Comparison of ENCODE assay signal across 8 mouse cellular contexts in the genomic region with DNA sequence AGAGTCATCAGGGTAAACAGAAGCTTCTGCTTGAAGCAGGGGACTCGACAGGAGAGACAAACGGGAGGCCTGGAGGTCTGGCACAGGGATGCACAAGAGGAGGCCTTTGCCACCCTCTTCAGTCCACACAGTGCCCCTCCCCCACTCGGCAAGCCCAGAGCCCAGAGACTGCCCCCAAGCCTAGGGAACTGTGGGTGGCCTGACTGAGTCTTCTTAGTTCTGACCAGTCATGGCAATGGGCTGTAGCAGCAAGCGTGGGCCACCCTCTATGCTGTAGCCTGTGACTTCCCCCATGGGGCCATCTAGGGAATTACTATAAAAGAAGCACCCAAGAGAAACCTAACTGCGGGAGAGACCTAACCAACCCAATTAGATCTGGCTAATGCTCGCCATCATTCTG. TPM values are rescaled to one million over a fixed set of nuclear protein-coding genes. Genes with fewer than 3 reads are reported as not detected.
A peak's percentile ranks its signal among the peaks of the same experiment; 100 is the strongest.
DNase-seq lines count a peak whose midpoint lies in the region; ATAC-seq and TF ChIP-seq lines count a peak whose summit lies in the region.

No protein-coding gene starts in this region.

- H3K27ac ChIP-seq in heart, embryonic 12.5 days (ENCODE audit: poor library complexity, severe bottlenecking) = no peak overlapping the region
- no peak overlapping the region for H3K27ac ChIP-seq in liver, embryonic 14.5 days
- no peak overlapping the region for H3K27ac ChIP-seq in stomach, postnatal 0 days (replicated peaks)

- TF ChIP-seq CTCF in liver, embryonic 14.5 days (IDR thresholded peaks at IDR 0.05; ENCODE audit: low read depth) = peak; percentile 29; the same call in 1 of the 2 replicates
- peak; percentile 66 for TF ChIP-seq CTCF in stomach, postnatal 0 days (IDR thresholded peaks at IDR 0.05; ENCODE audit: low read depth)

- H3K27me3 ChIP-seq in heart, embryonic 12.5 days (replicated peaks) = peaks cover 14% of the 10 kb centered on the region; the same call in 1 of the 2 replicates
- peaks cover 40% of the 10 kb centered on the region for H3K27me3 ChIP-seq in liver, embryonic 14.5 days (ENCODE audit: control insufficient read depth, insufficient read depth, low read length)
- H3K27me3 ChIP-seq in stomach, postnatal 0 days (ENCODE audit: control insufficient read depth, insufficient read depth, low read length) = peaks cover 12% of the 10 kb centered on the region; the same call in 1 of the 2 replicates

- H3K9ac ChIP-seq in heart, embryonic 12.5 days = peak overlapping the region; percentile 52; the same call in 1 of the 2 replicates
- no peak overlapping the region for H3K9ac ChIP-seq in liver, embryonic 14.5 days (replicated peaks)
- no peak overlapping the region for H3K9ac ChIP-seq in stomach, postnatal 0 days (ENCODE audit: low read length)

- peak overlapping the region; percentile 58 for H3K4me3 ChIP-seq in heart, embryonic 12.5 days
- no peak overlapping the region for H3K4me3 ChIP-seq in liver, embryonic 14.5 days (ENCODE audit: insufficient read depth in 1 of 2, low read depth in 2 of 2, low read length in 2 of 2)
- no peak overlapping the region for H3K4me3 ChIP-seq in stomach, postnatal 0 days (ENCODE audit: low read depth, low read length)

- H3K4me2 ChIP-seq in heart, embryonic 12.5 days = peak overlapping the region; percentile 93
- no peak overlapping the region for H3K4me2 ChIP-seq in liver, embryonic 14.5 days (ENCODE audit: low read depth)
- no peak overlapping the region for H3K4me2 ChIP-seq in stomach, postnatal 0 days (replicated peaks; ENCODE audit: low read depth)

- H3K36me3 ChIP-seq in heart, embryonic 12.5 days = no peaks in the 10 kb centered on the region
- H3K36me3 ChIP-seq in liver, embryonic 14.5 days (replicated peaks; ENCODE audit: control insufficient read depth, insufficient read depth, low read depth) = no peaks in the 10 kb centered on the region
- H3K36me3 ChIP-seq in stomach, postnatal 0 days (ENCODE audit: control insufficient read depth, insufficient read depth, low read length) = no peaks in the 10 kb centered on the region

- H3K4me1 ChIP-seq in heart, embryonic 12.5 days (replicated peaks) = peaks cover 51% of the 10 kb centered on the region
- H3K4me1 ChIP-seq in liver, embryonic 14.5 days (replicated peaks; ENCODE audit: control insufficient read depth in 2 of 2, insufficient read depth in 2 of 2, low read length in 1 of 2) = no peaks in the 10 kb centered on the region
- 0 out of 2 replicates have a peak, but pooled peaks cover 2% of the 10 kb centered on the region for H3K4me1 ChIP-seq in stomach, postnatal 0 days (replicated peaks; ENCODE audit: control insufficient read depth, insufficient read depth)

- no peak for DNase-seq in heart, adult 11 months
- peak; percentile 67 for DNase-seq in ES-CJ7 (ENCODE audit: low read depth, low spot score)
- no peak for DNase-seq in liver, embryonic 14.5 days (ENCODE audit: low read depth in 3 of 3, low spot score in 3 of 3)
- DNase-seq in stomach, postnatal 0 days (ENCODE audit: low spot score) = no peak
- DNase-seq in urinary bladder, postnatal 10 days (ENCODE audit: low spot score) = no peak
- no peak for DNase-seq in gastrocnemius, postnatal 4 days (ENCODE audit: low spot score in 2 of 2)

- TF ChIP-seq EP300 in liver, embryonic 14.5 days (IDR thresholded peaks at IDR 0.05; ENCODE audit: low read depth) = no peak
- no peak for TF ChIP-seq EP300 in stomach, postnatal 0 days (optimal IDR thresholded peaks at IDR 0.05)

- ATAC-seq in heart, embryonic 12.5 days (ENCODE audit: insufficient number of reproducible peaks, low FRiP score) = 0 out of 2 replicates have a peak, but pooled peaks have one; percentile 37
- ATAC-seq in granulocyte monocyte progenitor cell, adult 5-6 weeks (replicated peaks; ENCODE audit: poor library complexity, severe bottlenecking) = peak; percentile 28; the same call in 1 of the 2 replicates
- no peak for ATAC-seq in liver, embryonic 14.5 days (ENCODE audit: insufficient read depth)
- ATAC-seq in stomach, postnatal 0 days (ENCODE audit: low FRiP score, low TSS enrichment) = peak; percentile 40; the same call in 1 of the 2 replicates

- peaks cover 5% of the 10 kb centered on the region; the same call in 1 of the 2 replicates for H3K9me3 ChIP-seq in heart, embryonic 12.5 days (replicated peaks)
- H3K9me3 ChIP-seq in liver, embryonic 14.5 days (ENCODE audit: control insufficient read depth, low read length) = no peaks in the 10 kb centered on the region
- no peaks in the 10 kb centered on the region for H3K9me3 ChIP-seq in stomach, postnatal 0 days (ENCODE audit: control insufficient read depth, low read length)

- 8% methylated on average over 6 of the region's 6 CpGs for WGBS in heart, embryonic 12.5 days
- WGBS in liver, embryonic 14.5 days (ENCODE audit: insufficient replicate concordance) = 5% methylated on average over 6 of the region's 6 CpGs
- WGBS in stomach, postnatal 0 days = 28% methylated on average over 6 of the region's 6 CpGs

RNA-seq across cellular contexts. Expression of a gene that starts 1.9 kb away (rescaled TPM):
- 20.6 and 24.2 TPM in 2 replicates for polyA plus RNA-seq in heart, embryonic 12.5 days (2016; fragmentation: Nextera tagmentation; extraction: Ambion mirVana)
- total RNA-seq in granulocyte monocyte progenitor cell, adult 5-6 weeks (2014; fragmentation: Nextera tagmentation) = not detected in 2 replicates
- total RNA-seq in granulocyte monocyte progenitor cell, adult 5-6 weeks (2017) = not detected in 2 replicates
- 0.57 and 0.79 TPM in 2 replicates for polyA plus RNA-seq in liver, embryonic 14.5 days (2012; rRNA removed)
- 0.39 and 0.67 TPM in 2 replicates for polyA plus RNA-seq in liver, embryonic 14.5 days (2014; fragmentation: Nextera tagmentation; extraction: Ambion mirVana)
- polyA plus RNA-seq in stomach, postnatal 0 days (2015; fragmentation: Nextera tagmentation; extraction: Ambion mirVana) = 2.3 and 3.3 TPM in 2 replicates
- total RNA-seq in gastrocnemius, postnatal 4 days (2021) = 1 to 10 TPM; 4.8 to 7.2 TPM
